Mouse (Mus musculus): ENCODE data around the gene Rab2b. TPM values are rescaled to one million over a fixed set of nuclear protein-coding genes. Genes with fewer than 3 reads are reported as not detected.
"Not testable (repeated sequence)": the region's sequence is repeated elsewhere in the genome, so short reads cannot be mapped to it uniquely, and the experiment has no call there.

Gene Rab2b
- polyA plus RNA-seq, 1 experiment, result 2.1 TPM

DNA sequence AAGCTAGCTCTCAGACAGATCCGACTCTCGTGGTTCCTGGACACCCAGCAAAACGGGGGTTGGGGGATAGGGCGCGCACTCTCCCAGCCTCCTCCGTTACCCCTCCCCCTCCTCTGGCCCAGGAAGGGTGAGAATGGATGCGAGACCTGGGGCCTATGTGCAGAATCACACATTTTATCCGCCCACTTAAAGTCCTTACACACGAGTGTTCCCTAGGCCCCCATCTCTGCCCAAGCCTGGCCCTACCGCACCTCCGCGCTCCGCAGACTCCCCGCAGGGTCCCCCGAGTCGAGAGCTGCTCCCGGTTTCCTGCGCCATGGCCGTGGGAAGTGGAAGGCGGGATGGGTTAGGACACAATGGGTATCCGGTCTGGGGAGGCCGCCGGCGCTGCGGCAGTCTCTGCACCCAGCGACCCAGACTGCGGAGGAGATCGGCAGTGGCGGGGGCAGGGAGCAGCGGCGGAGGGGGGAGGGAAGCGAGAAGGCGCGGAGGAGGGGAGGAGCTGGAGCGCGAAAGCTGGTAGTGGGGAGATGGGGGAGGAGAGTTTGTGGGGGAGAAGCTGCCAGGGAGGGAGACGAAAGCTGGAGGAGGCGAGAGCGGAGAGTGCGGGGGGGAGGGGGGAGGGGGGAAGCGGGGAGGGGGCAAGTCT, 36.6 kb upstream of the Rab2b start:
- H3K4me3 ChIP-seq (ENCODE audit: low read depth, low read length), result peak overlapping the region; percentile 88
- peaks cover 13% of the 10 kb centered on the region for H3K27me3 ChIP-seq (ENCODE audit: control insufficient read depth, insufficient read depth, low read length)
- peaks cover 5% of the 10 kb centered on the region; the same call in 1 of the 2 replicates for H3K4me1 ChIP-seq (ENCODE audit: control insufficient read depth, insufficient read depth, insufficient read length, low read length)
- no peaks in the 10 kb centered on the region for H3K36me3 ChIP-seq (ENCODE audit: control insufficient read depth, insufficient read depth, low read length)
- peak overlapping the region; percentile 9; the same call in 1 of the 2 replicates for H3K27ac ChIP-seq (ENCODE audit: insufficient read depth, low read depth, low read length)
- TF ChIP-seq CTCF (IDR thresholded peaks at IDR 0.05; ENCODE audit: extremely low read depth, insufficient read length, insufficient replicate concordance, low read depth, low read length) (no peak), POLR2A (IDR thresholded peaks at IDR 0.05; ENCODE audit: low read depth, low read length) (no peak)
- WGBS, result under 1% methylated on average over 30 of the region's 41 CpGs

- peaks cover 5% of the 10 kb centered on the region; the same call in 1 of the 2 replicates for H3K4me1 ChIP-seq (ENCODE audit: control insufficient read depth, insufficient read depth, insufficient read length, low read length)
- peak overlapping the region; percentile 88 for H3K4me3 ChIP-seq (ENCODE audit: low read depth, low read length)
- TF ChIP-seq CTCF (IDR thresholded peaks at IDR 0.05; ENCODE audit: extremely low read depth, insufficient read length, insufficient replicate concordance, low read depth, low read length), result no peak
- TF ChIP-seq POLR2A (IDR thresholded peaks at IDR 0.05; ENCODE audit: low read depth, low read length), result no peak
- H3K27me3 ChIP-seq (ENCODE audit: control insufficient read depth, insufficient read depth, low read length), result peaks cover 13% of the 10 kb centered on the region
- H3K27ac ChIP-seq (ENCODE audit: insufficient read depth, low read depth, low read length), result no peak overlapping the region
- no peaks in the 10 kb centered on the region for H3K36me3 ChIP-seq (ENCODE audit: control insufficient read depth, insufficient read depth, low read length)
- 14% methylated on average over 17 of the region's 17 CpGs for WGBS
Measured at GRCm38 (mm10) chr14:52315283-52315780, 36.0 kb upstream of the Rab2b start.

- no peak overlapping the region for H3K27ac ChIP-seq (ENCODE audit: insufficient read depth, low read depth, low read length)
- TF ChIP-seq CTCF (IDR thresholded peaks at IDR 0.05; ENCODE audit: extremely low read depth, insufficient read length, insufficient replicate concordance, low read depth, low read length), result no peak
- no peak for TF ChIP-seq POLR2A (IDR thresholded peaks at IDR 0.05; ENCODE audit: low read depth, low read length)
- H3K4me1 ChIP-seq (ENCODE audit: control insufficient read depth, insufficient read depth, insufficient read length, low read length), result peaks cover 5% of the 10 kb centered on the region; the same call in 1 of the 2 replicates
- 58% methylated on average over 8 of the region's 8 CpGs for WGBS
- H3K4me3 ChIP-seq (ENCODE audit: low read depth, low read length), result no peak overlapping the region
- no peaks in the 10 kb centered on the region for H3K36me3 ChIP-seq (ENCODE audit: control insufficient read depth, insufficient read depth, low read length)
- H3K27me3 ChIP-seq (ENCODE audit: control insufficient read depth, insufficient read depth, low read length), result peaks cover 13% of the 10 kb centered on the region
Measured at GRCm38 (mm10) chr14:52314808-52315150, 35.4 kb upstream of the Rab2b start.

DNA sequence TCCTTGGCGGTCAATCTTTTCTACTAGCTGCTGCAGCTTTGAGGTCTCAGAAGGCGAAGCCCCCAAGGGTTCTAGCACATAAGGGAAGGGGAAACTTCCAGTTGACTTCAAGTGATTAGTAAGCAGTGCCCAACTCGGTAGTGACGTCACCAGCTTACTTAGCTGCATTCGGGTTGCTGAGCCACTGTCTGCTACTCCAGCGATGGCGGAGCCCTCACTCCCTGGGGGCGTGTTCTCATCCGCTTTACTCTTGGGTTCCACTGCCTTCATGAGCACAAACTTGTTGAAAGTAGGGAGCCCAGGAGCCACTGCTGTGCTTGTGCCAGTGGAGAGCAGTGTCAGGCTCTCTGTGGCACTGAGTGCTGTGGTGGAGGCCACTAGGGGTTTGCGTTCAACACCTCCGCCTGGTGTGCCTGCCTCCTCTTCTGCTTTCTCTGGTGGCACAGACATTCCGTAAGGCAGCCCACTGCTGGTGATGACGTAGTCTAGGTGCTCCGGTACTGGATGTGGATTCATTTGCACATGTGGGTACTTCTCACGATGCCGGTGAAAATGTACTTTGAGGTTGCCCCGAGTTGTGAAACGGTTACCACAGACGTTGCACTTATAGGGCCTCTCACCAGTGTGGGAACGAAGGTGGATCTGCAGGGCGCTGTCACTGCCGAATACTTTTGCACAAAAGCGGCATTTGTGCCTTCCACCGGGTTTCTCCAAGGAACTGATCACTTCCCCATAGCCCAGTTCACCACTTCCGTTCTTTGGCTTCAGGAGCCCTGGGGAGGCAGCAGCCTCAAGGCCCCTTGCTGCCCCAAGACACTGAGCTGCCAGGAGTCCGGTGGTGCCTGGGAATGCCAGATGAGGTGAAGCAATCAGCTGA, 34.8 kb upstream of the Rab2b start:
- H3K36me3 ChIP-seq (ENCODE audit: control insufficient read depth, insufficient read depth, low read length), result no peaks in the 10 kb centered on the region
- H3K4me3 ChIP-seq (ENCODE audit: low read depth, low read length), result no peak overlapping the region
- TF ChIP-seq POLR2A (IDR thresholded peaks at IDR 0.05; ENCODE audit: low read depth, low read length), result no peak
- TF ChIP-seq CTCF (IDR thresholded peaks at IDR 0.05; ENCODE audit: extremely low read depth, insufficient read length, insufficient replicate concordance, low read depth, low read length), result no peak
- WGBS, result 87% methylated on average over 26 of the region's 26 CpGs
- peaks cover 5% of the 10 kb centered on the region; the same call in 1 of the 2 replicates for H3K4me1 ChIP-seq (ENCODE audit: control insufficient read depth, insufficient read depth, insufficient read length, low read length)
- no peak overlapping the region for H3K27ac ChIP-seq (ENCODE audit: insufficient read depth, low read depth, low read length)
- peaks cover 13% of the 10 kb centered on the region for H3K27me3 ChIP-seq (ENCODE audit: control insufficient read depth, insufficient read depth, low read length)

DNA sequence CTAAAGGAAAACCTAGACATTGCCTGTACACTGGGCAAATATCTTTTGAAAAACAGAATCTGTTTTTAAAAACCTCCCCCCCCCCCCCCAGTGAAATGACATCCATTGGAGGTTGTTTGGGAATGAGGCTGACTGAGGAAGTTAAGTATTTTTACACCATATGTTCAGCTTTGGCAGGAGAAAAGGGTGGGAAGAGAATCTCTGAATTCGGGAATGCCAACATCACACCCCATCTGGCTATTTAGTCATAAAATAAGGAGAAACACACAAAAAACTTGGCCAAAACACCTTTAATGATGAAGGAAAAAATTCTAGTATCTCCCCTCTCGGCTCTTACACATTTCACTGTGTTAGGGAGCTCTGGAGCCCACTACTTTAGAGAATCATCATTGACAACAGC, 31.6 kb upstream of the Rab2b start:
- TF ChIP-seq POLR2A (IDR thresholded peaks at IDR 0.05; ENCODE audit: low read depth, low read length), result no peak

GRCm38 (mm10) chr14:52310343-52310742, 31.0 kb upstream of the Rab2b start:
- WGBS, result 87% methylated on average over 6 of the region's 6 CpGs
- peak; percentile 8; the same call in 1 of the 2 replicates for TF ChIP-seq CTCF (IDR thresholded peaks at IDR 0.05; ENCODE audit: extremely low read depth, insufficient read length, insufficient replicate concordance, low read depth, low read length)

More for the DNA sequence above, 31.6 kb upstream of the Rab2b start:
- Histone ChIP-seq H3K36me3 (ENCODE audit: control insufficient read depth, insufficient read depth, low read length) (no peaks in the 10 kb centered on the region), H3K27me3 (ENCODE audit: control insufficient read depth, insufficient read depth, low read length) (peaks cover 11% of the 10 kb centered on the region; the same call in 1 of the 2 replicates), H3K4me1 (ENCODE audit: control insufficient read depth, insufficient read depth, insufficient read length, low read length) (0 out of 2 replicates have a peak, but pooled peaks cover 3% of the 10 kb centered on the region), H3K27ac (ENCODE audit: insufficient read depth, low read depth, low read length) (no peak overlapping the region), H3K4me3 (ENCODE audit: low read depth, low read length) (no peak overlapping the region)
- 86% methylated on average over 2 of the region's 2 CpGs for WGBS

GRCm38 (mm10) chr14:52306100-52306499, 26.8 kb upstream of the Rab2b start:
- WGBS, result 83% methylated on average over 2 of the region's 2 CpGs
- H3K4me3 ChIP-seq (ENCODE audit: low read depth, low read length), result no peak overlapping the region
- H3K27me3 ChIP-seq (ENCODE audit: control insufficient read depth, insufficient read depth, low read length), result no peaks in the 10 kb centered on the region
- H3K27ac ChIP-seq (ENCODE audit: insufficient read depth, low read depth, low read length), result no peak overlapping the region
- H3K4me1 ChIP-seq (ENCODE audit: control insufficient read depth, insufficient read depth, insufficient read length, low read length), result no peaks in the 10 kb centered on the region
- H3K36me3 ChIP-seq (ENCODE audit: control insufficient read depth, insufficient read depth, low read length), result no peaks in the 10 kb centered on the region
- TF ChIP-seq POLR2A (IDR thresholded peaks at IDR 0.05; ENCODE audit: low read depth, low read length) (no peak), CTCF (IDR thresholded peaks at IDR 0.05; ENCODE audit: extremely low read depth, insufficient read length, insufficient replicate concordance, low read depth, low read length) (no peak)

More at GRCm38 (mm10) chr14:52310343-52310742, 31.0 kb upstream of the Rab2b start:
- not testable (repeated sequence) for H3K36me3 ChIP-seq (ENCODE audit: control insufficient read depth, insufficient read depth, low read length); H3K4me3 ChIP-seq (ENCODE audit: low read depth, low read length); H3K27ac ChIP-seq (ENCODE audit: insufficient read depth, low read depth, low read length); H3K27me3 ChIP-seq (ENCODE audit: control insufficient read depth, insufficient read depth, low read length); H3K4me1 ChIP-seq (ENCODE audit: control insufficient read depth, insufficient read depth, insufficient read length, low read length)
